Mouse (Mus musculus): ENCODE measurements around the gene Meiob.

The Meiob gene

GRCm38 (mm10) chr17:24803952-24804951, at the start of gene Meiob:
Gene Meiob, plus strand, starts transcription at chr17:24804289.
- peak; percentile 63 for DNase-seq

- no peak for DNase-seq
Measured at GRCm38 (mm10) chr17:24757394-24757793, 46.7 kb upstream of the Meiob start.

- DNase-seq: no peak
Measured at GRCm38 (mm10) chr17:24761121-24761520, 43.0 kb upstream of the Meiob start.

GRCm38 (mm10) chr17:24765016-24765905, 38.8 kb upstream of the Meiob start:
- no peak for DNase-seq

GRCm38 (mm10) chr17:24766266-24766875, 37.7 kb upstream of the Meiob start:
- no peak for DNase-seq

- no peak for DNase-seq
Measured at GRCm38 (mm10) chr17:24769146-24769545, 34.9 kb upstream of the Meiob start.

- no peak for DNase-seq
Measured at GRCm38 (mm10) chr17:24773241-24773640, 30.8 kb upstream of the Meiob start.

GRCm38 (mm10) chr17:24775173-24775572, 28.9 kb upstream of the Meiob start:
- DNase-seq: no peak

- DNase-seq: no peak
Measured at GRCm38 (mm10) chr17:24777073-24777472, 27.0 kb upstream of the Meiob start.

- DNase-seq: no peak
Measured at GRCm38 (mm10) chr17:24780821-24781220, 23.3 kb upstream of the Meiob start.

- DNase-seq: no peak
Measured at GRCm38 (mm10) chr17:24792190-24792589, 11.9 kb upstream of the Meiob start.

- no peak for DNase-seq
Measured at GRCm38 (mm10) chr17:24794791-24795190, 9.3 kb upstream of the Meiob start.

- DNase-seq: no peak
Measured at GRCm38 (mm10) chr17:24796969-24797368, 7.1 kb upstream of the Meiob start.

GRCm38 (mm10) chr17:24798229-24798628, 5.9 kb upstream of the Meiob start:
- no peak for DNase-seq

- no peak for DNase-seq
Measured at GRCm38 (mm10) chr17:24799476-24799875, 4.6 kb upstream of the Meiob start.

GRCm38 (mm10) chr17:24800524-24800923, 3.6 kb upstream of the Meiob start:
- no peak for DNase-seq

GRCm38 (mm10) chr17:24811211-24811610, 7.1 kb downstream of the Meiob start:
- no peak for DNase-seq

GRCm38 (mm10) chr17:24812215-24812614, 8.1 kb downstream of the Meiob start:
- DNase-seq: no peak

GRCm38 (mm10) chr17:24815256-24815655, 11.2 kb downstream of the Meiob start:
- DNase-seq: no peak

GRCm38 (mm10) chr17:24817503-24817902, 13.4 kb downstream of the Meiob start:
- no peak for DNase-seq

GRCm38 (mm10) chr17:24818172-24818571, 14.1 kb downstream of the Meiob start:
- no peak for DNase-seq

- DNase-seq: no peak
Measured at GRCm38 (mm10) chr17:24819469-24819868, 15.4 kb downstream of the Meiob start.
